Mouse (Mus musculus): ENCODE measurements at regions not wholly inside any gene's neighbourhood (a gene's known extent, or its start where the extent isn't known, plus 50 kb on each side); places are given as distances from the start of the nearest gene placed in this dataset.

- Histone ChIP-seq H3K36me3 (ENCODE audit: control insufficient read depth, insufficient read depth) (no peaks in the 10 kb centered on the region), H3K79me2 (ENCODE audit: control insufficient read depth, insufficient read depth) (no peaks in the 10 kb centered on the region), H3K4me2 (ENCODE audit: low read depth) (no peak overlapping the region), H3ac (ENCODE audit: control insufficient read depth, insufficient read length) (no peak overlapping the region), H3K4me3 (no peak overlapping the region), H3K27me3 (ENCODE audit: control insufficient read depth, insufficient read depth, insufficient read length) (no peaks in the 10 kb centered on the region)
- TF ChIP-seq POLR2AphosphoS2 (IDR thresholded peaks at IDR 0.05; ENCODE audit: insufficient read length, low read depth): no peak
Measured at GRCm38 (mm10) chr11:64924989-64925388, 53.8 kb upstream of the Elac2 start.

- H3K79me2 ChIP-seq (ENCODE audit: control insufficient read depth, insufficient read depth): no peaks in the 10 kb centered on the region
- no peaks in the 10 kb centered on the region for H3K36me3 ChIP-seq (ENCODE audit: control insufficient read depth, insufficient read depth)
- no peak overlapping the region for H3ac ChIP-seq (ENCODE audit: control insufficient read depth, insufficient read length)
- H3K4me3 ChIP-seq: no peak overlapping the region
- no peaks in the 10 kb centered on the region for H3K27me3 ChIP-seq (ENCODE audit: control insufficient read depth, insufficient read depth, insufficient read length)
- no peak overlapping the region for H3K4me2 ChIP-seq (ENCODE audit: low read depth)
- no peak for TF ChIP-seq MYOG (IDR thresholded peaks at IDR 0.05; ENCODE audit: control insufficient read depth in 1 of 3, insufficient read depth in 1 of 3, insufficient read length in 2 of 3, low read depth in 2 of 3)
- TF ChIP-seq TCF12 (IDR thresholded peaks at IDR 0.05; ENCODE audit: insufficient read depth, poor library complexity, severe bottlenecking): no peak
- TF ChIP-seq POLR2AphosphoS2 (IDR thresholded peaks at IDR 0.05; ENCODE audit: insufficient read length, low read depth): no peak
- no peak for TF ChIP-seq POLR2A (IDR thresholded peaks at IDR 0.05; ENCODE audit: insufficient read length, low read depth)
- no peak for TF ChIP-seq SRF (IDR thresholded peaks at IDR 0.05; ENCODE audit: control insufficient read depth, insufficient read length, low read depth)
- TF ChIP-seq CEBPB (IDR thresholded peaks at IDR 0.05; ENCODE audit: insufficient read depth, poor library complexity, severe bottlenecking): no peak
- TF ChIP-seq E2F4 (IDR thresholded peaks at IDR 0.05; ENCODE audit: insufficient read depth): no peak
- no peak for TF ChIP-seq MAX (IDR thresholded peaks at IDR 0.05; ENCODE audit: low read depth)
- TF ChIP-seq TCF3 (IDR thresholded peaks at IDR 0.05; ENCODE audit: insufficient read length, low read depth): no peak
- TF ChIP-seq MYOD1 (IDR thresholded peaks at IDR 0.05; ENCODE audit: control insufficient read depth in 1 of 3, insufficient read length in 2 of 3, low read depth in 2 of 3): no peak
- TF ChIP-seq USF1 (IDR thresholded peaks at IDR 0.05; ENCODE audit: low read depth): no peak
- TF ChIP-seq REST (IDR thresholded peaks at IDR 0.05; ENCODE audit: insufficient read depth, insufficient read length): no peak
Measured at GRCm38 (mm10) chr11:64925970-64926369, 52.9 kb upstream of the Elac2 start.

All from myocyte (in vitro differentiated cells).